In genomic region chr3:152321765-152322547, GRCm38 (mm10) we compare ENCODE assay signal across 22 mouse cellular contexts. TPM values are rescaled to one million over a fixed set of nuclear protein-coding genes. Genes with fewer than 3 reads are reported as not detected.
DNase-seq lines count a peak whose midpoint lies in the region; ATAC-seq and TF ChIP-seq lines count a peak whose summit lies in the region.
"Had no signal": no experiment of that assay in that cellular context is flagged by ENCODE, and none has a peak within 500 bp of the region (broad histone marks: within the 10 kb centered on the region; RNA-seq: fewer than 3 reads in every experiment).

No protein-coding gene starts in this region.

- no peaks in the 10 kb centered on the region for H3K27me3 ChIP-seq in embryonic facial prominence, embryonic 12.5 days
- no peaks in the 10 kb centered on the region for H3K27me3 ChIP-seq in embryonic facial prominence, embryonic 10.5 days (replicated peaks; ENCODE audit: low read depth, poor library complexity, severe bottlenecking)
- H3K27me3 ChIP-seq in lung, embryonic 16.5 days (ENCODE audit: control insufficient read depth, insufficient read depth, low read depth, low read length), result no peaks in the 10 kb centered on the region
- no peaks in the 10 kb centered on the region for H3K27me3 ChIP-seq in stomach, postnatal 0 days (ENCODE audit: control insufficient read depth, insufficient read depth, low read length)
- H3K27me3 ChIP-seq: embryonic facial prominence, embryonic 15.5 days; forebrain, embryonic 15.5 days; liver, embryonic 13.5 days; midbrain, embryonic 15.5 days; neural tube, embryonic 15.5 days had no signal

- 93% methylated on average over 8 of the region's 8 CpGs for WGBS in embryonic facial prominence, embryonic 12.5 days
- 94% methylated on average over 8 of the region's 8 CpGs for WGBS in embryonic facial prominence, embryonic 10.5 days
- WGBS in lung, embryonic 16.5 days, result 80% methylated on average over 8 of the region's 8 CpGs
- 76% methylated on average over 8 of the region's 8 CpGs for WGBS in stomach, postnatal 0 days

- DNase-seq in embryonic facial prominence, embryonic 10.5 days (ENCODE audit: low spot score), result no peak
- no peak for DNase-seq in lung, postnatal 4 days
- peak; percentile 23 for DNase-seq in lung, postnatal 10 days
- DNase-seq in stomach, postnatal 0 days (ENCODE audit: low spot score), result no peak
- no peak for DNase-seq in cerebellum, adult 11-12 months
- DNase-seq: adrenal gland, postnatal 36 days; cerebellum, postnatal 10 days; gastrocnemius, postnatal 10 days; kidney, adult 18-20 months; kidney, postnatal 4 days; layer of hippocampus, adult 9-11 months; liver, embryonic 13.5 days; lung, embryonic 14.5 days; thymus, postnatal 14 days had no signal

- no peaks in the 10 kb centered on the region for H3K9me3 ChIP-seq in embryonic facial prominence, embryonic 12.5 days
- no peaks in the 10 kb centered on the region for H3K9me3 ChIP-seq in embryonic facial prominence, embryonic 10.5 days
- H3K9me3 ChIP-seq in lung, embryonic 16.5 days (ENCODE audit: control insufficient read depth, low read length), result no peaks in the 10 kb centered on the region
- H3K9me3 ChIP-seq in stomach, postnatal 0 days (ENCODE audit: control insufficient read depth, low read length), result no peaks in the 10 kb centered on the region
- H3K9me3 ChIP-seq: embryonic facial prominence, embryonic 15.5 days; forebrain, embryonic 15.5 days; liver, embryonic 13.5 days; midbrain, embryonic 15.5 days; neural tube, embryonic 15.5 days had no signal

- H3K9ac ChIP-seq in embryonic facial prominence, embryonic 12.5 days, result no peak overlapping the region
- H3K9ac ChIP-seq in lung, embryonic 16.5 days (ENCODE audit: low read length), result no peak overlapping the region
- H3K9ac ChIP-seq in stomach, postnatal 0 days (ENCODE audit: low read length), result no peak overlapping the region
- H3K9ac ChIP-seq: embryonic facial prominence, embryonic 15.5 days; forebrain, embryonic 15.5 days; liver, embryonic 13.5 days; lung, embryonic 14.5 days; midbrain, embryonic 15.5 days; neural tube, embryonic 15.5 days had no signal

- H3K4me2 ChIP-seq in embryonic facial prominence, embryonic 12.5 days (replicated peaks), result no peak overlapping the region
- no peak overlapping the region for H3K4me2 ChIP-seq in lung, embryonic 16.5 days (ENCODE audit: low read depth, low read length)
- H3K4me2 ChIP-seq in stomach, postnatal 0 days (replicated peaks; ENCODE audit: low read depth), result no peak overlapping the region
- H3K4me2 ChIP-seq: embryonic facial prominence, embryonic 15.5 days; forebrain, embryonic 15.5 days; liver, embryonic 13.5 days; lung, embryonic 14.5 days; midbrain, embryonic 15.5 days; neural tube, embryonic 15.5 days had no signal

- ATAC-seq in embryonic facial prominence, embryonic 12.5 days (ENCODE audit: insufficient number of reproducible peaks, insufficient read depth, low FRiP score, low TSS enrichment), result 0 out of 2 replicates have a peak, but pooled peaks have one; percentile 56
- peak; percentile 74; the same call in 1 of the 2 replicates for ATAC-seq in lung, embryonic 16.5 days (ENCODE audit: low read depth)
- peak; percentile 35; the same call in 1 of the 2 replicates for ATAC-seq in stomach, postnatal 0 days (ENCODE audit: low FRiP score, low TSS enrichment)
- no peak for ATAC-seq in monocyte, adult 5-6 weeks (replicated peaks; ENCODE audit: insufficient number of reproducible peaks, low FRiP score, low TSS enrichment, poor library complexity, severe bottlenecking)
- ATAC-seq: forebrain, embryonic 15.5 days; hindbrain, postnatal 0 days; midbrain, embryonic 15.5 days had no signal

- TF ChIP-seq CTCF in stomach, postnatal 0 days (IDR thresholded peaks at IDR 0.05; ENCODE audit: low read depth), result no peak

- H3K27ac ChIP-seq in embryonic facial prominence, embryonic 12.5 days, result no peak overlapping the region
- H3K27ac ChIP-seq in embryonic facial prominence, embryonic 10.5 days (replicated peaks), result no peak overlapping the region
- H3K27ac ChIP-seq in lung, embryonic 16.5 days (ENCODE audit: low read length), result no peak overlapping the region
- no peak overlapping the region for H3K27ac ChIP-seq in stomach, postnatal 0 days (replicated peaks)
- H3K27ac ChIP-seq: embryonic facial prominence, embryonic 15.5 days; forebrain, embryonic 15.5 days; hindbrain, postnatal 0 days; liver, embryonic 13.5 days; midbrain, embryonic 15.5 days; neural tube, embryonic 15.5 days had no signal

- peaks cover 22% of the 10 kb centered on the region for H3K36me3 ChIP-seq in embryonic facial prominence, embryonic 12.5 days
- H3K36me3 ChIP-seq in embryonic facial prominence, embryonic 10.5 days (replicated peaks), result peaks cover 35% of the 10 kb centered on the region
- 0 out of 2 replicates have a peak, but pooled peaks cover 7% of the 10 kb centered on the region for H3K36me3 ChIP-seq in lung, embryonic 16.5 days (ENCODE audit: control insufficient read depth, insufficient read depth, low read length)
- H3K36me3 ChIP-seq in stomach, postnatal 0 days (ENCODE audit: control insufficient read depth, insufficient read depth, low read length), result no peaks in the 10 kb centered on the region

- no peak for TF ChIP-seq EP300 in stomach, postnatal 0 days (optimal IDR thresholded peaks at IDR 0.05)

- H3K4me3 ChIP-seq in embryonic facial prominence, embryonic 12.5 days, result no peak overlapping the region
- no peak overlapping the region for H3K4me3 ChIP-seq in embryonic facial prominence, embryonic 10.5 days
- no peak overlapping the region for H3K4me3 ChIP-seq in lung, embryonic 16.5 days (ENCODE audit: low read length)
- H3K4me3 ChIP-seq in stomach, postnatal 0 days (ENCODE audit: low read depth, low read length), result no peak overlapping the region
- H3K4me3 ChIP-seq: embryonic facial prominence, embryonic 15.5 days; forebrain, embryonic 15.5 days; liver, embryonic 13.5 days; midbrain, embryonic 15.5 days; neural tube, embryonic 15.5 days had no signal

- H3K4me1 ChIP-seq in embryonic facial prominence, embryonic 12.5 days, result no peaks in the 10 kb centered on the region
- H3K4me1 ChIP-seq in embryonic facial prominence, embryonic 10.5 days, result no peaks in the 10 kb centered on the region
- no peaks in the 10 kb centered on the region for H3K4me1 ChIP-seq in lung, embryonic 16.5 days (replicated peaks; ENCODE audit: control insufficient read depth, insufficient read depth, low read length)
- no peaks in the 10 kb centered on the region for H3K4me1 ChIP-seq in stomach, postnatal 0 days (replicated peaks; ENCODE audit: control insufficient read depth, insufficient read depth)
- H3K4me1 ChIP-seq: embryonic facial prominence, embryonic 15.5 days; forebrain, embryonic 15.5 days; liver, embryonic 13.5 days; midbrain, embryonic 15.5 days; neural tube, embryonic 15.5 days had no signal

RNA-seq across cellular contexts. Expression of gene Miga1, which starts 18.3 kb away (rescaled TPM):
- polyA plus RNA-seq in embryonic facial prominence, embryonic 12.5 days (2016; fragmentation: Nextera tagmentation; extraction: Ambion mirVana), result 24.7 and 24.8 TPM in 2 replicates
- polyA plus RNA-seq in embryonic facial prominence, embryonic 10.5 days (2016; fragmentation: Nextera tagmentation; extraction: Ambion mirVana), result 18.7 and 19.1 TPM in 2 replicates
- polyA plus RNA-seq in lung, embryonic 16.5 days (2015; fragmentation: Nextera tagmentation; extraction: Ambion mirVana), result 14.7 and 15.7 TPM in 2 replicates
- polyA plus RNA-seq in stomach, postnatal 0 days (2015; fragmentation: Nextera tagmentation; extraction: Ambion mirVana), result 3.5 and 3.6 TPM in 2 replicates
- 5.5 to 13.6 TPM (median 5.7 TPM) in 3 replicates for total RNA-seq in monocyte, adult 5-6 weeks (2017)

RNA-seq across cellular contexts. Expression of gene Usp33, which starts 24.3 kb away (rescaled TPM):
- 51.1 and 56.7 TPM in 2 replicates for polyA plus RNA-seq in embryonic facial prominence, embryonic 12.5 days (2016; fragmentation: Nextera tagmentation; extraction: Ambion mirVana)
- 52.9 and 53.9 TPM in 2 replicates for polyA plus RNA-seq in embryonic facial prominence, embryonic 10.5 days (2016; fragmentation: Nextera tagmentation; extraction: Ambion mirVana)
- 57.6 and 58.4 TPM in 2 replicates for polyA plus RNA-seq in lung, embryonic 16.5 days (2015; fragmentation: Nextera tagmentation; extraction: Ambion mirVana)
- polyA plus RNA-seq in stomach, postnatal 0 days (2015; fragmentation: Nextera tagmentation; extraction: Ambion mirVana), result 15.7 and 16.1 TPM in 2 replicates
- 89.3 to 119 TPM (median 109 TPM) in 3 replicates for total RNA-seq in monocyte, adult 5-6 weeks (2017)

RNA-seq across cellular contexts. Expression of gene Nexn, which starts 55.8 kb away (rescaled TPM):
- polyA plus RNA-seq in embryonic facial prominence, embryonic 12.5 days (2016; fragmentation: Nextera tagmentation; extraction: Ambion mirVana), result 10.1 and 13.1 TPM in 2 replicates
- polyA plus RNA-seq in embryonic facial prominence, embryonic 10.5 days (2016; fragmentation: Nextera tagmentation; extraction: Ambion mirVana), result 3.9 and 5.7 TPM in 2 replicates
- 64.1 and 79.2 TPM in 2 replicates for polyA plus RNA-seq in lung, embryonic 16.5 days (2015; fragmentation: Nextera tagmentation; extraction: Ambion mirVana)
- polyA plus RNA-seq in stomach, postnatal 0 days (2015; fragmentation: Nextera tagmentation; extraction: Ambion mirVana), result 29.8 and 37.9 TPM in 2 replicates
- not detected in 3 replicates for total RNA-seq in monocyte, adult 5-6 weeks (2017)
